Mouse (Mus musculus): ENCODE measurements around the gene Dpf1.

Gene Dpf1

GRCm38 (mm10) chr7:29341722-29342121 lies 38.0 kb downstream of the Dpf1 start:
- DNase-seq: peak; percentile 48 to 59

- peak; percentile 65 to 71 for DNase-seq
Observed at GRCm38 (mm10) chr7:29342489-29343092, 38.8 kb downstream of the Dpf1 start.

- DNase-seq: peak; percentile 62 to 66
Observed at GRCm38 (mm10) chr7:29343746-29344145, 40.0 kb downstream of the Dpf1 start.

GRCm38 (mm10) chr7:29345534-29345933 lies 41.8 kb downstream of the Dpf1 start:
- no peak for DNase-seq

- no peak for DNase-seq
Observed at GRCm38 (mm10) chr7:29346212-29346611, 42.5 kb downstream of the Dpf1 start.

- no peak for DNase-seq
Observed at GRCm38 (mm10) chr7:29350489-29350888, 46.7 kb downstream of the Dpf1 start.

GRCm38 (mm10) chr7:29352246-29352645 lies 48.5 kb downstream of the Dpf1 start:
- no peak for DNase-seq

GRCm38 (mm10) chr7:29354161-29354560 lies 50.4 kb downstream of the Dpf1 start:
- DNase-seq: peak; percentile 72 to 76

GRCm38 (mm10) chr7:29355406-29355805 lies 51.7 kb downstream of the Dpf1 start:
- DNase-seq: no peak

GRCm38 (mm10) chr7:29361497-29361896 lies 57.7 kb downstream of the Dpf1 start:
- DNase-seq: no peak

- DNase-seq: peak; percentile 46 to 54
Observed at GRCm38 (mm10) chr7:29364052-29364451, 60.3 kb downstream of the Dpf1 start.

- DNase-seq: peak; percentile 60 to 61
Observed at GRCm38 (mm10) chr7:29367166-29368003, 63.6 kb downstream of the Dpf1 start.
